Mouse (Mus musculus) stomach, postnatal 0 days (tissue): ENCODE measurements at regions not wholly inside any gene's neighbourhood (a gene's known extent, or its start where the extent isn't known, plus 50 kb on each side); places are given as distances from the start of the nearest gene placed in this dataset.

ENCODE experiments used
- CTCF ChIP-seq: IDR thresholded peaks from 2 replicates; pipeline ENCODE4 v1.5.1; 2016; ENCODE audit warnings: antibody characterized with exemption, low read depth, mild to moderate bottlenecking, moderate library complexity
- EP300 ChIP-seq: optimal IDR thresholded peaks from 2 replicates; pipeline ENCODE3; 2016; ENCODE audit warnings: antibody characterized with exemption

DNA sequence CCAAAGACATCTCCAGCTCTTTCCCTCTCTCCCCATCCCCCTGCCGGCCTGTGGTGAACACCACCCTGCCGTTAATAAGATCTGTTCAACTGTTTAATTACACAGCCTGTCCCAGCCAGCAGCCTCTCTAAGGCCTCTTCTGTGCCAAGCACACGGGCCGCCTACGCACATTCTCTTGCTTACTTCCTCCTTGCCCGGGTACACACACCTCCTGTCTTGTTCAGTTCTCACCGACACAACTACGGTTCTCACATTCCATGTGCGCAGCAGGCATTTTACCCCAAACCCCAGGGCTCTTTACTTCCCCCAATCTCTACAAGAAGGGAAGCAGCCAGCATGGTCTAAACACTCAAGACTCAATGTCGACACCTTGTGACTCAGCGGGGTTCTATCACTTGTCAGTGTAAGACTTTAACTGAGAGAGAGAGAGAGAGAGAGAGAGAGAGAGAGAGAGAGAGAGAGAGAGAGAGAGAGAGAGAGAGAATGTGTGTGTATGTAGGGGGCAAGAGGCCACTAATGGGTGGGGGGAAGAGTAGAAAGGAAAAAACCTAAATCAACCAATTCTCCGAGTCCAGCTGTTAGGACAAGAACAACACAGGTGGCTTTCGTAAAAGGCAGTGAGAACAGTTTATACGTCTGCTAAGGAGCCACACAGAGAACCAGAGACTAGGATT is 120.8 kb upstream of the Klf14 start:
- TF ChIP-seq CTCF, result no peak; the same call in 1 of the 2 replicates
- TF ChIP-seq EP300, result no peak
